Mouse (Mus musculus) heart, embryonic 11.5 days (tissue): ENCODE data around the gene B4galt7. TPM values are rescaled to one million over a fixed set of nuclear protein-coding genes. Genes with fewer than 3 reads are reported as not detected.
A peak's percentile ranks its signal among the peaks of the same experiment; 100 is the strongest.
"Not testable (repeated sequence)": the region's sequence is repeated elsewhere in the genome, so short reads cannot be mapped to it uniquely, and the experiment has no call there.

Source experiments
- ATAC-seq: fragments of 200-750 bp; cut with Nextera tagmentation; replicated peaks from 2 replicates; pipeline ENCODE4 v1.8.0; 2017; ENCODE audit warnings: moderate library complexity; ENCODE audit not compliant: insufficient number of reproducible peaks, low FRiP score, low TSS enrichment
- H3K27ac ChIP-seq: fragments of 300-500 bp; sonication (generic); 2 replicates; pipeline ENCODE4 v1.5.1; 2014; ENCODE audit warnings: mild to moderate bottlenecking, low read depth, low read length
- H3K27me3 ChIP-seq: fragments of 300-500 bp; sonication (generic); 2 replicates; pipeline ENCODE4 v1.6.1; 2014; ENCODE audit warnings: mild to moderate bottlenecking, low read length, mixed read lengths; ENCODE audit not compliant: control insufficient read depth, insufficient read depth
- H3K36me3 ChIP-seq: fragments of 300-500 bp; sonication (generic); 2 replicates; pipeline ENCODE4 v1.6.1; 2014; ENCODE audit warnings: mild to moderate bottlenecking, low read length, moderate library complexity, mixed read lengths; ENCODE audit not compliant: control insufficient read depth, insufficient read depth
- H3K4me1 ChIP-seq: fragments of 300-500 bp; sonication (generic); 2 replicates; pipeline ENCODE4 v1.6.1; 2014; ENCODE audit warnings: low read length; ENCODE audit not compliant: control insufficient read depth, insufficient read depth
- H3K4me2 ChIP-seq: fragments of 300-500 bp; sonication (generic); 2 replicates; pipeline ENCODE4 v1.6.1; 2014; ENCODE audit warnings: mild to moderate bottlenecking, moderate library complexity
- H3K4me3 ChIP-seq: fragments of 300-500 bp; sonication (generic); 2 replicates; pipeline ENCODE4 v1.5.1; 2014; ENCODE audit warnings: low read depth, low read length
- H3K9ac ChIP-seq: fragments of 300-500 bp; sonication (generic); 2 replicates; pipeline ENCODE4 v1.6.1; 2014; ENCODE audit warnings: mild to moderate bottlenecking, low read depth, low read length, moderate library complexity
- H3K9me3 ChIP-seq: fragments of 300-500 bp; sonication (generic); replicated peaks from 2 replicates; pipeline ENCODE4 v1.6.1; 2016; ENCODE audit warnings: low read length; ENCODE audit not compliant: control insufficient read depth
- WGBS: fragments of 180-500 bp; shearing (Covaris S2); extraction: QIAGEN DNeasy Blood & Tissue Kit; methylation state at CpG from one replicate; pipeline ENCODE4 v1.1.7; 2014; ENCODE audit not compliant: insufficient replicate concordance; 5-methylcytosine and 5-hydroxymethylcytosine counted together
- polyA plus RNA-seq: library from polyadenylated mRNA; unstranded; fragments of >200 nt; fragmentation: Nextera tagmentation; extraction: Ambion mirVana; gene quantifications from 2 replicates; pipeline ENCODE4 v1.2.1, GENCODE M21; 2014

B4galt7 gene
- polyA plus RNA-seq, 1 experiment from 2014 or later = 18.8 TPM

GRCm38 (mm10) chr13:55606899-55607623 lies 7.4 kb downstream of the B4galt7 start:
- Histone ChIP-seq H3K9ac (no peak overlapping the region), H3K9me3 (no peaks in the 10 kb centered on the region), H3K36me3 (peaks cover 14% of the 10 kb centered on the region; the same call in 1 of the 2 replicates), H3K4me2 (no peak overlapping the region), H3K27me3 (no peaks in the 10 kb centered on the region), H3K4me1 (no peaks in the 10 kb centered on the region), H3K27ac (no peak overlapping the region), H3K4me3 (no peak overlapping the region)
- ATAC-seq = no peak
- WGBS = 75% methylated on average over 10 of the region's 10 CpGs

GRCm38 (mm10) chr13:55607624-55608006 lies 7.9 kb downstream of the B4galt7 start:
- Histone ChIP-seq H3K4me1 (no peaks in the 10 kb centered on the region), H3K9ac (no peak overlapping the region), H3K4me2 (no peak overlapping the region), H3K4me3 (no peak overlapping the region), H3K27me3 (no peaks in the 10 kb centered on the region), H3K9me3 (no peaks in the 10 kb centered on the region), H3K27ac (no peak overlapping the region), H3K36me3 (peaks cover 14% of the 10 kb centered on the region; the same call in 1 of the 2 replicates)
- ATAC-seq = no peak
- WGBS = 78% methylated on average over 2 of the region's 2 CpGs

DNA sequence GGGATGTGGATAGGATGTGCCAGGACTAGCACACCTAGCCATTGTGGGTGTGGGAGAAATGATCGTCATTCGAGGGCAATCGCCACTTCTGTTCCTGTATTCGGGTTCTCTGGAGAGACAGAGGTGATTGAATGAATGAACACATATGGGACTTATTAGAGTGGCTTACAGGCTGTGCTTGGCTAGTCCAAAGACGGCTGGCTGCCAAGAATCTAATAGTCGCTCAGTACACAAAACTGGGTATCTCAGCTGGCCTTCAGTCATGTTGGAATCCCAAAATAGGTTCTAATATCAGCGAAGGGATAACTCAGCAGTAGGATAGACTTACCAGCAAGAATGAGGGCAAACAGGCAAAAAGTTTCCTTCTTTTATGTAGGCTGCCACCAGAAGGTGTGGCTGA lies 12.3 kb downstream of the B4galt7 start:
- WGBS = 77% methylated on average over 7 of the region's 7 CpGs
- no peaks in the 10 kb centered on the region for H3K4me1 ChIP-seq
- no peaks in the 10 kb centered on the region for H3K9me3 ChIP-seq
- no peaks in the 10 kb centered on the region for H3K27me3 ChIP-seq
- H3K27ac ChIP-seq = no peak overlapping the region
- peaks cover 5% of the 10 kb centered on the region; the same call in 1 of the 2 replicates for H3K36me3 ChIP-seq
- H3K9ac ChIP-seq = no peak overlapping the region
- no peak overlapping the region for H3K4me3 ChIP-seq
- H3K4me2 ChIP-seq = no peak overlapping the region
- no peak for ATAC-seq

DNA sequence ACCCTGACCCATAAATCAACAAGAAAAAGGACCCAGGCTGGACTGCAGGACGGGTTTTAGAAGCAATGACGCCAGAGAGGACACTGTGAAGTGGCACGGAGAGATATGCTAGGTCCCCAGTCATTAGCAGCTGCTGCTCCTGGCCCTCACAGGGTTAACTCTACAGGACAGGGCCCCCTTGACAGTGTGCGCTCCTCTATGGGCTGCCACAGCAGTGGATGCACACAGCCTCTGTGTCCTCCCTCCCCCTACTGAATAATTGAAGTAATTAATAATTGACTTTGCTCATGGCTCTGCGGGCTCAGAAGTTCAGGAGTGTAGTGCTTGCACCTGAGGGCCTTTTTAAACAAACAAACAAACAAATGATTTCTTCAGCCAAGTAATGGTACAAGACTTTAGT lies 13.8 kb downstream of the B4galt7 start:
- no peak for ATAC-seq
- H3K4me3 ChIP-seq = no peak overlapping the region
- H3K9me3 ChIP-seq = no peaks in the 10 kb centered on the region
- no peak overlapping the region for H3K9ac ChIP-seq
- WGBS = 43% methylated on average over 5 of the region's 5 CpGs
- no peak overlapping the region for H3K4me2 ChIP-seq
- H3K27ac ChIP-seq = no peak overlapping the region
- peaks cover 5% of the 10 kb centered on the region; the same call in 1 of the 2 replicates for H3K36me3 ChIP-seq
- H3K4me1 ChIP-seq = no peaks in the 10 kb centered on the region
- H3K27me3 ChIP-seq = no peaks in the 10 kb centered on the region

- H3K9me3 ChIP-seq = no peaks in the 10 kb centered on the region
- H3K27ac ChIP-seq = no peak overlapping the region
- peaks cover 5% of the 10 kb centered on the region; the same call in 1 of the 2 replicates for H3K4me1 ChIP-seq
- no peak for ATAC-seq
- no peaks in the 10 kb centered on the region for H3K27me3 ChIP-seq
- H3K4me3 ChIP-seq = no peak overlapping the region
- WGBS = 86% methylated on average over 4 of the region's 4 CpGs
- H3K9ac ChIP-seq = no peak overlapping the region
- H3K4me2 ChIP-seq = no peak overlapping the region
- H3K36me3 ChIP-seq = no peaks in the 10 kb centered on the region
Observed at GRCm38 (mm10) chr13:55619328-55619727, 19.6 kb downstream of the B4galt7 start.

DNA sequence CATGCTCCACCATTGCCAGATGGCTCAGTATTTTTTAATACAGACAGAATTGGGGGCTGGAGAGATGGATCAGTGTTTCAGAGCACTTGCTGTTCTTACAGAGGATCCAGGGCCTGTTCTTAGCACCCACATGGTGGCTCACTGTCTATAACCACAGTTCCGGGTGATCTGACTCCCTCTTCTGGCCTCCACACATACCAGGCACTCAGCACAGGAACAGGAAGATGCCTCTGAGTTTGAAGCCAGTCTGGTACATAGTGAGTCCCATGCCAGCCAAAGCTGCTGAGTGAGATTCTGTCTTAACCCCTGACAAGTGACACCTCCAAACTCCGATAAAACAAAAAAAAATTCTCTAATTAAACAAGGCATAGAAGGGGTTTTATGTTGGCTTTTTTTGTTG lies 20.6 kb downstream of the B4galt7 start:
- no peaks in the 10 kb centered on the region for H3K36me3 ChIP-seq
- WGBS = 76% methylated on average over 2 of the region's 2 CpGs

DNA sequence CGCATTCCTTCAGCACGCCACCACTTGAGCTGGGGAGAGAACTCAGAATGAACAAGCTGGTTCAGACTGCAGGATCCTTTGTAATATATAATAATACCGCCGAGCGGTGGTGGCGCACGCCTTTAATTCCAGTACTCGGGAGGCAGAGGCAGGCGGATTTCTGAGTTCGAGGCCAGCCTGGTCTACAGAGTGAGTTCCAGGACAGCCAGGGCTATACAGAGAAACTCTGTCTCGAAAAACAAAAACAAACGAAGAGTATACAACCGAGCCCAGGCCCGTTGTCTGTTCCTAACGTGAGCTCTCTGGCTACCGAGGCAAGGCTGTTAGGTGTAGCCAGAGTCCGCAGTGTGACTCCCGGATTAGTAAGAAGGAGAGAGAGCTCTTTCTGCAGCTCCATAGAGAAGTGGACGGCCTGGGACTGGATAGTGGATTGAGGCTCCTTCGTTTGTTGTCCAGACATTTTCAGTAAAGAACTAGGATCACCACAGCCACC lies 22.5 kb downstream of the B4galt7 start:
- 0 out of 2 replicates have a peak, but pooled peaks have one; percentile 7 for ATAC-seq
- Histone ChIP-seq H3K4me2 (peak overlapping the region; percentile 62), H3K4me3 (peak overlapping the region; percentile 71), H3K9ac (peak overlapping the region; percentile 80)
- H3K4me1 ChIP-seq, H3K27ac ChIP-seq, H3K36me3 ChIP-seq, H3K9me3 ChIP-seq, H3K27me3 ChIP-seq: not testable (repeated sequence)
- WGBS = 27% methylated on average over 20 of the region's 20 CpGs

More for the DNA sequence above, 20.6 kb downstream of the B4galt7 start:
- Histone ChIP-seq H3K9me3 (no peaks in the 10 kb centered on the region), H3K4me1 (peaks cover 5% of the 10 kb centered on the region; the same call in 1 of the 2 replicates), H3K27ac (no peak overlapping the region), H3K27me3 (no peaks in the 10 kb centered on the region), H3K9ac (no peak overlapping the region), H3K4me3 (no peak overlapping the region), H3K4me2 (no peak overlapping the region)
- no peak for ATAC-seq

- Histone ChIP-seq H3K4me2 (peak within 1 kb of the TSS; percentile 62), H3K4me3 (peak within 1 kb of the TSS; percentile 71), H3K9me3 (no peaks in the 10 kb centered on the region), H3K27ac (peak within 1 kb of the TSS; percentile 68), H3K36me3 (peaks cover 2% of the 10 kb centered on the region; the same call in 1 of the 2 replicates), H3K9ac (peak within 1 kb of the TSS; percentile 80), H3K4me1 (peaks cover 5% of the 10 kb centered on the region; the same call in 1 of the 2 replicates), H3K27me3 (no peaks in the 10 kb centered on the region)
- under 1% methylated on average over 59 of the region's 59 CpGs for WGBS
- ATAC-seq = peak; percentile 95
Observed at GRCm38 (mm10) chr13:55622649-55623541, 23.2 kb downstream of the B4galt7 start, which contains the start of gene Caml. Caml (plus strand) TSS chr13:55623005.
